Mouse (Mus musculus) forebrain, embryonic 11.5 days (tissue): Measurements from ENCODE around the gene Rhox3h. TPM values are rescaled to one million over a fixed set of nuclear protein-coding genes. Genes with fewer than 3 reads are reported as not detected.

Source experiments
- polyA plus RNA-seq: library from polyadenylated mRNA; unstranded; fragments of >200 nt; fragmentation: Nextera tagmentation; extraction: Ambion mirVana; gene quantifications from 2 replicates; pipeline ENCODE4 v1.2.1, GENCODE M21; 2014

Rhox3h gene
- polyA plus RNA-seq, 1 experiment from 2014 or later, result not detected

Other genes starting within 250 kb of the Rhox3h start
- gene Rhox4b, start 236.3 kb downstream of the Rhox3h start, polyA plus RNA-seq, result not detected in 2 replicates
- gene Rhox2c, start 215.1 kb downstream of the Rhox3h start, polyA plus RNA-seq, result 0.49 and 1.0 TPM in 2 replicates
- not detected in 2 replicates for gene Rhox3c, start 210.2 kb downstream of the Rhox3h start, polyA plus RNA-seq
- not detected in 2 replicates for gene Rhox4c, start 188.4 kb downstream of the Rhox3h start, polyA plus RNA-seq
- not detected in 2 replicates for gene Rhox2d, start 175.3 kb downstream of the Rhox3h start, polyA plus RNA-seq
- gene Rhox4d, start 154.4 kb downstream of the Rhox3h start, polyA plus RNA-seq, result not detected in 2 replicates
- gene Rhox2e, start 138.3 kb downstream of the Rhox3h start, polyA plus RNA-seq, result not detected in 2 replicates
- gene Rhox3e, start 126.7 kb downstream of the Rhox3h start, polyA plus RNA-seq, result not detected in 2 replicates
- not detected in 2 replicates for gene Rhox4e, start 111.4 kb downstream of the Rhox3h start, polyA plus RNA-seq
- not detected in 2 replicates for gene Rhox2f, start 97.4 kb downstream of the Rhox3h start, polyA plus RNA-seq
- gene Rhox3f, start 87.8 kb downstream of the Rhox3h start, polyA plus RNA-seq, result not detected in 2 replicates
- not detected in 2 replicates for gene Rhox4f, start 61.1 kb downstream of the Rhox3h start, polyA plus RNA-seq
- not detected in 2 replicates for gene Rhox3g, start 40.2 kb downstream of the Rhox3h start, polyA plus RNA-seq
- gene Rhox2g, start 25.3 kb downstream of the Rhox3h start, polyA plus RNA-seq, result not detected in 2 replicates
- not detected in 2 replicates for gene Rhox4g, start 17.4 kb downstream of the Rhox3h start, polyA plus RNA-seq
- not detected in 2 replicates for gene Rhox2h, start 4.5 kb upstream of the Rhox3h start, polyA plus RNA-seq
- gene Rhox5, start 136.1 kb upstream of the Rhox3h start, polyA plus RNA-seq, result 0.53 and 1.1 TPM in 2 replicates
- gene Rhox6, start 158.1 kb upstream of the Rhox3h start, polyA plus RNA-seq, result not detected in 2 replicates
- not detected in 2 replicates for gene Rhox7a, start 162.9 kb upstream of the Rhox3h start, polyA plus RNA-seq
- not detected in 2 replicates for gene Rhox8, start 210.2 kb upstream of the Rhox3h start, polyA plus RNA-seq
- gene Rhox7b, start 228.5 kb upstream of the Rhox3h start, polyA plus RNA-seq, result not detected in 2 replicates
- not detected in 2 replicates for gene Rhox9, start 233.0 kb upstream of the Rhox3h start, polyA plus RNA-seq